Mouse (Mus musculus) liver, adult 2 months (tissue): ENCODE data around the gene Vav2. TPM values are rescaled to one million over a fixed set of nuclear protein-coding genes. Genes with fewer than 3 reads are reported as not detected.

Experiments used
- DNase-seq: peaks from one replicate; pipeline ENCODE4 v3.0.0-alpha.2; 2011; ENCODE audit warnings: low read depth, low spot score; ENCODE audit errors: extremely low read depth
- H3K27ac ChIP-seq: fragments of 200-500 bp; replicated peaks from 2 replicates; pipeline ENCODE4 v1.5.1; 2012; ENCODE audit warnings: low read depth, mild to moderate bottlenecking, control low read depth, inconsistent platforms, low read length; ENCODE audit not compliant: insufficient read depth
- H3K27me3 ChIP-seq: fragments of 200-500 bp; 2 replicates; pipeline ENCODE4 v1.6.1; 2012; ENCODE audit warnings: mild to moderate bottlenecking, moderate library complexity, low read length, inconsistent platforms; ENCODE audit not compliant: control insufficient read depth, insufficient read depth
- H3K36me3 ChIP-seq: fragments of 200-500 bp; 2 replicates; pipeline ENCODE4 v1.6.1; 2012; ENCODE audit warnings: low read length, inconsistent platforms; ENCODE audit not compliant: control insufficient read depth, insufficient read depth
- H3K4me1 ChIP-seq: fragments of 200-500 bp; 2 replicates; pipeline ENCODE4 v1.6.1; 2011; ENCODE audit warnings: low read length; ENCODE audit not compliant: control insufficient read depth, insufficient read depth
- H3K4me3 ChIP-seq: fragments of 200-500 bp; 2 replicates; pipeline ENCODE4 v1.5.1; 2011; ENCODE audit warnings: low read depth, mild to moderate bottlenecking, control low read depth, low read length, moderate library complexity; ENCODE audit not compliant: insufficient read depth
- H3K79me2 ChIP-seq: fragments of 200-500 bp; 2 replicates; pipeline ENCODE4 v1.6.1; 2012; ENCODE audit warnings: inconsistent platforms, mild to moderate bottlenecking, low read length, moderate library complexity; ENCODE audit not compliant: control insufficient read depth, insufficient read depth
- H3K9ac ChIP-seq: fragments of 200-500 bp; 2 replicates; pipeline ENCODE4 v1.6.1; 2012; ENCODE audit warnings: low read depth, mild to moderate bottlenecking, control low read depth, inconsistent platforms, low read length
- CTCF ChIP-seq: fragments of 200-500 bp; IDR thresholded peaks from 2 replicates; pipeline ENCODE4 v1.5.1; 2011; ENCODE audit warnings: low read depth, low read length, control low read depth
- POLR2A ChIP-seq: fragments of 200-500 bp; IDR thresholded peaks from 2 replicates; pipeline ENCODE4 v1.6.1; 2011; ENCODE audit warnings: low read length, control low read depth; ENCODE audit not compliant: insufficient read depth; ENCODE audit errors: extremely low read depth
- WGBS: fragments of 180-500 bp; shearing (Covaris S2); methylation state at CpG from one replicate; pipeline ENCODE4 v1.1.7; 2018; 5-methylcytosine and 5-hydroxymethylcytosine counted together
- polyA plus RNA-seq: library from polyadenylated mRNA; depleted of rRNA; stranded (reverse); fragments of >200 nt; gene quantifications from 2 replicates; pipeline ENCODE4 v1.2.3, GENCODE M21; 2012
- total RNA-seq: library from RNA; depleted of rRNA; stranded (reverse); fragments of >200 nt; gene quantifications from 2 replicates; pipeline ENCODE4 v1.2.3, GENCODE M21; 2014

The Vav2 gene
- total and polyA plus RNA-seq, 2 experiments, result 17.6 to 26.0 TPM

- WGBS, result 89% methylated on average over 9 of the region's 9 CpGs
- no peaks in the 10 kb centered on the region for H3K36me3 ChIP-seq
Observed at GRCm38 (mm10) chr2:27336600-27336999, 90.2 kb downstream of the Vav2 start.

GRCm38 (mm10) chr2:27334816-27335215, 92.0 kb downstream of the Vav2 start:
- H3K27ac ChIP-seq, result no peak overlapping the region
- H3K36me3 ChIP-seq, result no peaks in the 10 kb centered on the region
- no peak overlapping the region for H3K4me3 ChIP-seq
- H3K27me3 ChIP-seq, result no peaks in the 10 kb centered on the region
- H3K9ac ChIP-seq, result no peak overlapping the region
- H3K4me1 ChIP-seq, result peaks cover 10% of the 10 kb centered on the region
- WGBS, result 88% methylated on average over 4 of the region's 4 CpGs
- peaks cover 33% of the 10 kb centered on the region for H3K79me2 ChIP-seq
- no peak for DNase-seq
- TF ChIP-seq POLR2A, result no peak
- TF ChIP-seq CTCF, result no peak

More at GRCm38 (mm10) chr2:27336600-27336999, 90.2 kb downstream of the Vav2 start:
- peaks cover 10% of the 10 kb centered on the region for H3K4me1 ChIP-seq
- H3K27me3 ChIP-seq, result no peaks in the 10 kb centered on the region
- no peak overlapping the region for H3K4me3 ChIP-seq
- no peak for DNase-seq
- no peak for TF ChIP-seq CTCF
- no peak for TF ChIP-seq POLR2A
- H3K9ac ChIP-seq, result no peak overlapping the region
- peaks cover 39% of the 10 kb centered on the region for H3K79me2 ChIP-seq
- no peak overlapping the region for H3K27ac ChIP-seq

- no peaks in the 10 kb centered on the region for H3K27me3 ChIP-seq
- WGBS, result 81% methylated on average over 5 of the region's 5 CpGs
Observed at GRCm38 (mm10) chr2:27331560-27331959, 95.3 kb downstream of the Vav2 start.

GRCm38 (mm10) chr2:27330446-27330845, 96.4 kb downstream of the Vav2 start:
- 94% methylated on average over 8 of the region's 8 CpGs for WGBS

More at GRCm38 (mm10) chr2:27331560-27331959, 95.3 kb downstream of the Vav2 start:
- TF ChIP-seq POLR2A (no peak), CTCF (no peak)
- no peak overlapping the region for H3K27ac ChIP-seq
- no peak overlapping the region for H3K9ac ChIP-seq
- peaks cover 24% of the 10 kb centered on the region for H3K4me1 ChIP-seq
- no peak for DNase-seq
- H3K4me3 ChIP-seq, result no peak overlapping the region
- H3K79me2 ChIP-seq, result peaks cover 24% of the 10 kb centered on the region
- H3K36me3 ChIP-seq, result no peaks in the 10 kb centered on the region

GRCm38 (mm10) chr2:27329386-27330060, 97.3 kb downstream of the Vav2 start:
- Histone ChIP-seq H3K79me2 (peaks cover 35% of the 10 kb centered on the region), H3K4me1 (peaks cover 29% of the 10 kb centered on the region), H3K4me3 (no peak overlapping the region), H3K27ac (peak overlapping the region; percentile 9), H3K9ac (no peak overlapping the region), H3K36me3 (no peaks in the 10 kb centered on the region), H3K27me3 (no peaks in the 10 kb centered on the region)
- no peak for TF ChIP-seq CTCF
- DNase-seq, result no peak
- WGBS, result 91% methylated on average over 10 of the region's 10 CpGs

More at GRCm38 (mm10) chr2:27330446-27330845, 96.4 kb downstream of the Vav2 start:
- Histone ChIP-seq H3K4me3 (no peak overlapping the region), H3K36me3 (no peaks in the 10 kb centered on the region), H3K27me3 (no peaks in the 10 kb centered on the region), H3K79me2 (peaks cover 31% of the 10 kb centered on the region), H3K27ac (no peak overlapping the region), H3K9ac (no peak overlapping the region), H3K4me1 (peaks cover 27% of the 10 kb centered on the region)
- DNase-seq, result no peak
- no peak for TF ChIP-seq CTCF
- TF ChIP-seq POLR2A, result no peak

GRCm38 (mm10) chr2:27328613-27329041, 98.2 kb downstream of the Vav2 start:
- DNase-seq, result peak; percentile 95
- H3K36me3 ChIP-seq, result no peaks in the 10 kb centered on the region
- peak overlapping the region; percentile 81 for H3K27ac ChIP-seq
- TF ChIP-seq CTCF (no peak), POLR2A (no peak)
- peaks cover 32% of the 10 kb centered on the region for H3K4me1 ChIP-seq
- no peaks in the 10 kb centered on the region for H3K27me3 ChIP-seq
- H3K4me3 ChIP-seq, result no peak overlapping the region
- peaks cover 34% of the 10 kb centered on the region for H3K79me2 ChIP-seq
- H3K9ac ChIP-seq, result no peak overlapping the region
